Mouse (Mus musculus): ENCODE measurements around the gene Shisal1.

Gene Shisal1

DNA sequence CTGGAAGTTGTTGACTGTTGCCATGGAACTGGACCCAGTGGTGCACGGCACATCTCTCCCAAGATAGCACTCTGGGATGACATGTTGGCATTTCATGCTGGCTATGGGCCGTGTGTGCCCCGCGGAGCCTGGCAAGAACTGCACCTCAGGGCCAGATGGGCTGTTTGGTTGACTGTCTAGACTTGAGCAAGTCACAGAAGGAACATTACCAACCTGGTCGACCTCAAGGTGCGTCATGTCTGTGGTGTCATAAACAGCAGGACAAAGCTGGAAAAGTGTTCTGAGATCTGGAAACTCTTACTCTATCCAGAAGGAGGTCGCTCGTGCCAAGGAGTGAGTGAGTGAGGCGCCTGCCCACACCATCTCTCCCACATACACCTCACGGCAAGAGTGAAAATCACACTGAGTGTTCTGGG lies 80.3 kb downstream of the Shisal1 start:
- DNase-seq, result no peak

- no peak for DNase-seq
Measured at GRCm38 (mm10) chr15:84365675-84366381, 81.1 kb downstream of the Shisal1 start.

GRCm38 (mm10) chr15:84364746-84365145 lies 82.2 kb downstream of the Shisal1 start:
- DNase-seq, result no peak

DNA sequence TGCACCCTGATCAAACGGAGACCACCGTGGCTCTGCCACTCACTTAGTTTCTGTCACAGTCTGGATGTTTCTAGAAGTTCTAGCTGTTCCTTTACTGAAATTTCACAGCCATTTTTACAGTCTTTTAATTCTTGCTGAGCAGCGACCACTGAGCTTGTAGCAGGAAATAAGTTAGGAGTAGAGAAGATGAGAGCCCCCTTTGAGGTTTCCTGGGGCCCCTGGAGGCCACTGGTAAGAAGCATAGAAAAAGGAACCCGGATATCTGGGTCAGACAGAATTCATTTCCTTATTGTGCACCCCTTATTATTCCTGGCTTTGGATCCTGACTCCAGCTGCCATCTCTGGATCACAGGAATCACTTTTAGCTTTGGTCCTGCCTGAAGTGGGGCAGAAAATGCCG lies 91.8 kb downstream of the Shisal1 start:
- DNase-seq, result no peak

GRCm38 (mm10) chr15:84351915-84352844 lies 94.7 kb downstream of the Shisal1 start:
- no peak for DNase-seq

DNA sequence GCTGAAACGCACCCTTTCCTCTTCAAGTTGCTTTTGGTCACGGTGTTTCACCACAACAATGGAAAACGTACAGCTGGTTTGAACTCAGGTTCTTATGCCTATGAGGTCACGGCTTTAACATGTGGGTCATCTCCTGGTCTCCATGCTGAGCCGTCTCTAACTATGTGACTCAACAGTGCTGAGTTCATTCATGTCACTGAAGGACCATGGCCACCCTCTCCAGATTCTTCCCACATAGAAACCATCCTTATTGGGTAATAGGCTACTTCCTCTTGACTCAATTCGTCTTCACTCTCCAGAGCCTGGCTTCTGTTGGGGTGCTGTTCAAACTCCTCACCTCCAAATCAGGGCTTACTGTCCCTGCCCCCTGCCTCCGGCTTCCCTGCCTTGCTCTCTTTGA lies 95.6 kb downstream of the Shisal1 start:
- no peak for DNase-seq

- DNase-seq, result no peak
Measured at GRCm38 (mm10) chr15:84349915-84350738, 96.8 kb downstream of the Shisal1 start.

GRCm38 (mm10) chr15:84348769-84349168 lies 98.1 kb downstream of the Shisal1 start:
- no peak for DNase-seq

DNA sequence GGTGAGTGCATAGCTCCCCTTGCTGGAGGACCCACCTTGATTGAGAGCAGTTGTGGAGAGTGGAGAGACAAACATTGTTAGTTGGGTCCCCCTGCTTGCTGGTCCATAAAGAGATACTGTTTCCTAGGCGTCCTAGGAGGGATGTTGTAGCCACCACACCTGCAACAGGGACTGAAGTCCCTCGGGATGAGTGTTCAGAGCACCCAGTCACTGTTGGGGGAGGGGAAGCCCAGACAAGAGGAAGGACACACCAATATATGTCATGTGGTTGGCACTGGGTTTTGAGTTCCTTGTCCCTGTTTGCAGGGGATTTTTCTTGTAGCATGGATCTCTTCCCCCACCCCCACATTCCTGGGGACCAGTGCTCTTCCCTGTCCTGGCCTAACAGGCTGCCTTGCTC lies 106.0 kb downstream of the Shisal1 start:
- DNase-seq, result no peak

DNA sequence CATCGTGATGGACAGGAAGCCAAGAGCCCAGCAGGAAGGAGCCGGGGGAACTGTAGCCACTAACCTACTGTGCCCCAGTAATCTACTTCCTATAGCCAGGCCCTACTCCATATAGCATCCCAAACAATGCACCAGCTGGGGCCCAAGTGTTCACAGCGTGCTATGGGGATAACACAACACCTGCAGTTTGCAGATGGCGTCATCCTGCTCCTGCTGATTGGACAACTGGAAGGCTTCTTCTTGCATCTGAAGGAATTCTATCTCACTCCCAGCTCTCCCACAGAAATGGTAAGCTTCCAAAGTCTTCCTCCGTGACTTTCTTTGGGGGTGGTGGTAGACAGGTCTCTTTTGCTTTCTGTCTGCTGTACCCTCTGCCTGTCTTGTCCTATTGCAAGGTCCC lies 109.3 kb downstream of the Shisal1 start:
- no peak for DNase-seq

DNA sequence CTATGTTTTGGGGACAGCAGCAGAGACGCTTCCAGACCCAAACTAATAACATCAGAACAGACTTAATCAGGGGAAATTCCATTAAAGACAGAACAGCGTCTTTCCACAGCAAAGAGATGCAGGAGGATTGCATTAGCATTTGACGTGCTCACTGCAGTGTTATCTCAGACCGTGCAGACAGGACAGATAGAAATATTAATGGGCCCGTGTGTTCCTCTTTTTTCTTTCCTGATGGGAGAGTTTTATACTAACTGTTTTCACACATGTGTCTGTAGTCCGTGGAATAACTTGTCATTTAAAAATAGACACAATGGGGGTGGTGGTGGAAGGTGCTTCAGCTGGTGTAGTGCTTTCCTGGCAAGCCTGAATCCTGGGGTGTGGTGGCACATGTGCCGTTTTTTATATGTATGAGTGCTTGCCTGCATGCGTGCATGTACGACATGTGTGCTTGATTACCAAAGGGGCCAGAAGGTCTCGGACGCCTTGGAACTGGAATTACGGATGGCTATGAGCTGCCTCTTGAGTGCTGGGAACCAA lies 110.5 kb downstream of the Shisal1 start:
- no peak for DNase-seq

DNA sequence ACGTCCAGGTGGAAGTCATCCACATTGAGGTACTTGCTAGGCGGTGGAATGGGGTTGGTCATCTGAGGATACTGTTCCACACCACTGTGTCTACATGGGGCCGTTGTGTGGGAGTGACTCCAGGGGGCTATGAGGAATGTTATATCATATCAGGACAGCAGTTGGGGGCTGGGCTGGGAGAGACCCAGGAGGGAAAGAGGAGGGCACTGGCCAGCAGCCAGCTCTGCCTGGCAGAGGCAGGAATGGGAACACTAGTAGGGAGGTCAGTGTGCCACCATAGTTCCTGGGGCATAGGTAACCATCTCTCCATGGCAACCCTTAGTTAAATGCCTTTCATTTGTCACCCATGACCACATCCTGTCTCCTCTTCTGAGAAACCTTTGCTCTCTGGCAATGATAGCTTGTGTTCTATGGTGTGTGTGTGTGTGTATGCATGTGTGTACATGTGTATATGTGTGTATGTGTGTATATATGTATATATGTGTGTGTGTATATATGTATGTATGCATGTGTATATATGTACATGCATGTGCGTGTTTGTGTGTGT lies 115.8 kb downstream of the Shisal1 start:
- DNase-seq, result peak; percentile 37

GRCm38 (mm10) chr15:84329940-84330339 lies 117.0 kb downstream of the Shisal1 start:
- DNase-seq, result peak; percentile 55
